Mouse (Mus musculus): ENCODE results near the gene A930033H14Rik. TPM values are rescaled to one million over a fixed set of nuclear protein-coding genes. Genes with fewer than 3 reads are reported as not detected.

The A930033H14Rik gene
- polyA plus RNA-seq, 1 experiment from 2014 or later = 0.87 TPM

DNA sequence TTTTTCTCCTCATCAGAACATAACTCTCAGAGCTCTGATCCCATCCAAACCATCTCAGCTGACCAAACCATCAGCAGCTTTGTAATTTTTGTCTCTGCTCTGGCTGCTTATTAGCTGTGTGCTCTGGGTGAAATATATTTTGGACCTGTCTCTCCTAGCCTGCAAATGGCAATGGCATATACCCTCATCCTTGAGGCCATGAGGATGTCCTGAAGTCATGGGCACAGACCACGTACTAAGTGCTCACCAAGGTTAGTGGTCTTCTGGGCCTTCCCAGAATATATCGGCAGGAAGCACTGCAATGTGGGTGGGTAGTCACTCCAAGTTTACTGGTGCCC lies 6.4 kb upstream of the A930033H14Rik start:
- WGBS (ENCODE audit: missing documents) = 100% methylated on average over 2 of the region's 2 CpGs
- no peak overlapping the region for H3K27ac ChIP-seq
- no peak overlapping the region for H3K4me3 ChIP-seq (ENCODE audit: inconsistent target)

DNA sequence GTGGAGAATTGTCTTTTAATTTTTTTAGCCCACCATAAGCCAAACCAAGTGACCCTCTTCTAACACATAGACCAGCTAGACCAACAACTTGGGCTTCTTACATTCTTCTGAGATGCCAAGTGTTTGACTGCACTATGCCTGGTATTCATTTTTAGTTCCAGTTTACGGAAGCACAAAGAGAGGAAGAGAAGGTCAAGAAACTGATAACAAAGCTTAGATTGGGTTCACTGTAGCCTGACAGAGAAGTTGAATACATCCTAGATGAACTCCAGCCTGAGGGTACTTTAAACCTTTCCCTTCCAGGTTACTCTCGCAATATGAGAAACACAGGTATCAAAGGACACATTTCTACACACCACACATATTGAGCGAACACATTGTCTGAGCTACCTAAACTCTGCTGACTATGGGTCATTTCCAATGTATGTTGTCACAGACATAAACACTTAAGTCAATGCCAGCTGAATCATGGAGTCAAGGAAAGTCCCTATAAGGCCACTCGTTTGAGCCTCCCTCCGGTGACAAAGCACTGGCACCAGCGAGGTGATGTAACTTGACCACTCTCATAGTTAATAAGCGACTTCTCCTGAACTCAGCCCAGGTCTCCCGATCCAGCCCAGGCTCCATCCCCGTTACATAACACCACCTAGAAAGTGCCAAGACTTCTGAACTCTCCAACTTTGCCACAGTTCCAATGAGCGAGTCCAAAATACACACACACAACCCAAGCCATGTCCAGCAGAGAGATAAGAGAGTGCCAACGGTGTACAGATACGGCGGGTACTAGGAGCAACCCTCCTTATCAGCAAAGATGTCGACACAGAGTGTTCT lies 5.8 kb upstream of the A930033H14Rik start:
- 88% methylated on average over 14 of the region's 14 CpGs for WGBS (ENCODE audit: missing documents)
- H3K27ac ChIP-seq = no peak overlapping the region
- no peaks in the 10 kb centered on the region for H3K36me3 ChIP-seq (ENCODE audit: inconsistent target)
- no peak overlapping the region for H3K4me3 ChIP-seq (ENCODE audit: inconsistent target)
- no peaks in the 10 kb centered on the region; the same call in 1 of the 2 replicates for H3K79me2 ChIP-seq (ENCODE audit: inconsistent target)

More for the DNA sequence above, 6.4 kb upstream of the A930033H14Rik start:
- no peaks in the 10 kb centered on the region for H3K79me2 ChIP-seq (ENCODE audit: inconsistent target)
- no peaks in the 10 kb centered on the region for H3K36me3 ChIP-seq (ENCODE audit: inconsistent target)

DNA sequence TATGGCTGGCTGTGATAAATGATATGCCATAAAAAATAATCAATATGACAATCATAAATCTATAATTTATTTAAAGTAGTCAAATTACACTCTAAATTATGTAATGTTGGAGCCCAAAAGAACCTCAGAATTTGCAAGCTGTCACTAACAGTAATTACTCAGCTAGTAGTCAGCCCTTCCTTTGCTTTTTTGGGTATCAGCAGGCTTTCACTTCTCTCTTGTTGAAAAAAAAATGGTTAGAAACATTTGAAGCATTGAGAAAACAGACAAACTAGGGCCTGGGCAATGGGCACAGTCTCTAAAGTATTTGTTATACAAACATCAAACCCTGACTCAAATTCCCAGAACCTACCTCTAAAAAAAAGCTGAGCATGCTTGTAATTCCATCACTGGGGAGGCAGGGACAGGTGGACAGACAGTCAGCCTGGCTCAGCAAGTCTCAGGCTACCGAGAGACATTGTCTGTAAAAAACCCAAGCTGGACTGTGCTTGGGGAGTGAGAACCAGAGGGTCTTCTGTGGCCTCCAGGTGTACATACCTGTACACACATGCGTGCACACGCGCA lies 4.3 kb upstream of the A930033H14Rik start:
- Histone ChIP-seq H3K79me2 (ENCODE audit: inconsistent target) (no peaks in the 10 kb centered on the region; the same call in 1 of the 2 replicates), H3K27ac (peak overlapping the region; percentile 70), H3K36me3 (ENCODE audit: inconsistent target) (no peaks in the 10 kb centered on the region), H3K4me3 (ENCODE audit: inconsistent target) (no peak overlapping the region)
- WGBS (ENCODE audit: missing documents) = 88% methylated on average over 4 of the region's 4 CpGs

DNA sequence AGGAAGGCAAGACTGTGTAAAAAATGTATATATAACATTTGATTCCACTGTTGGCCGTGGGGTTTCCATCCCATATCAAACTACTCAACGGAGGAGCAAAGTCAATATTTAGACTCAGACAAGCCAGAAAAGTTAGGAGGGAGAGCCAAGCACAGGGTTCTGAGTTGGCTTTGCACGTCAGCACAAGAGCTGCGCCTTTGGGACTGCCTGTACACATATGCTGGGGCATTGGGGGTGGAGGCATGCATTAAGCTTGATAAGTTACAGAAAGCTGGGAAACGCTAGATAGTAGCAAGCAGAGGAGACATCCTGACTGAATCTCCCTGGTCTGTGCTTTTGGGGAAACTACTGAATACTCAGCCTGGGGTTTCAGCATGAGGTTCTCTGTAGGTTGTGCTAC lies 1.1 kb upstream of the A930033H14Rik start:
- WGBS (ENCODE audit: missing documents) = 56% methylated on average over 5 of the region's 5 CpGs
- H3K4me3 ChIP-seq (ENCODE audit: inconsistent target) = peak overlapping the region; percentile 64
- H3K27ac ChIP-seq = peak overlapping the region; percentile 64
- H3K79me2 ChIP-seq (ENCODE audit: inconsistent target) = no peaks in the 10 kb centered on the region; the same call in 1 of the 2 replicates
- H3K36me3 ChIP-seq (ENCODE audit: inconsistent target) = no peaks in the 10 kb centered on the region

DNA sequence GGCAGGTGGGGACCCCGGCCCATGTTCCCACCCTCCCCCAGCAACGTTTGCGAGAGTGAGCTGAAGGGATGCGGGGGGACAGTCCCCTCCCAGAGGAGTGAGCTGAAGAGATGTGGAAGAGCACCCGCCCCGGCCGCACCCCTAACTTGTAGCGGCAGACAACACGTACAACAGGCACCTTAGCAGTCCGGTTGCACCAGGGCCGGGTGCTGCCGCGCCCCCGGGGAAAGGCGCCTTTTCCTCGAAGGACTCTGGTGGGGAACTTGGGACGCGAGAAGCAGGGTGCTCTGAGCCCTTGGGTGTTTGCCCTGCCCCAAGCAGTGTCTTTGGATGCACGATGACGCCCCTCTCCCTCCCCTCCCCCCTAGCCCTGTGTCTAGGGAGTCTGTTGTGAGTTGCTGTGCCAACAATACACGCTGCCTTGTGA lies 566 bp upstream of the A930033H14Rik start:
- Histone ChIP-seq H3K27ac (peak overlapping the region; percentile 64), H3K4me3 (ENCODE audit: inconsistent target) (peak overlapping the region; percentile 64), H3K36me3 (ENCODE audit: inconsistent target) (no peaks in the 10 kb centered on the region), H3K79me2 (ENCODE audit: inconsistent target) (no peaks in the 10 kb centered on the region; the same call in 1 of the 2 replicates)
- under 1% methylated on average over 21 of the region's 21 CpGs for WGBS (ENCODE audit: missing documents)

DNA sequence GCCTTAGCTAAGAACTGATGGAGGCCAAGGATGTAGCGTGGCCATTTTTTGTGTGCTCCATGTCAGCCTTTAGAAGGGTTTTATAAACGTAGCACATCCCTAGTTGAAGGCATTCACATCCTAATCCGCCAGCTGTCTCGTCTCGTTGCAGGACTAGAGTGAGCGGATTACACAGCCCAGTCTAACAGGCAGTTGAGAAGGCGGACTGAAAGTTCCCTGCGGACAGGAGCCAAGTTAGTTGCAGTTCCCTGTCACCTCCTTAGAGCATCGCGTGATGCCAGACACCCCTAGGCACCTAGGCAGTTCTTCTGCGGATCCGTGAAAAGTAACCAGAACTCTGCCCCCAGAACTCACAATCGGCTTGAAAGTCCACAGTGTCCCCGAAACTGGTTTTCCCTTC lies 922 bp downstream of the A930033H14Rik start:
- WGBS (ENCODE audit: missing documents) = 1% methylated on average over 14 of the region's 14 CpGs
- Histone ChIP-seq H3K27ac (peak overlapping the region; percentile 94), H3K36me3 (ENCODE audit: inconsistent target) (no peaks in the 10 kb centered on the region), H3K4me3 (ENCODE audit: inconsistent target) (peak overlapping the region; percentile 44), H3K79me2 (ENCODE audit: inconsistent target) (no peaks in the 10 kb centered on the region; the same call in 1 of the 2 replicates)

DNA sequence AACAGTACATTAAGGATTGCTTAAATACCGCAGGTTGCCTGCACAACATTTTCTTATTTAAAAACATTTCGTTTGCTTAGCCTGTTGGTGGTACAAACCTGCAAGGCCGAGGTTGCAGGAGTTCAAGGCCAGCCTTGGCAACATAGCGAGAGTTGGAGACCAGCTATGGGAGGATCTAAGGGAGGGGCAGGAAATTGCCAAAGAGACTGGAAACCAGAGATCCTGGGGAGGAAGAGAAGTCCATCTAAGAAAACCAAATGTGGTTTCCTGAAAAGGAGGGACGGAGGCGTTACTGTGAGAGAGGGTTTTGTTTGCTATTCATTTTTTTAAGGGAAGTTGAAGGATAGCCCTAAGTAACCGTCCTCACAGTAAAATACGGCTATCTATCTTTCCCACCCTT lies 1.3 kb downstream of the A930033H14Rik start:
- peak overlapping the region; percentile 44 for H3K4me3 ChIP-seq (ENCODE audit: inconsistent target)
- WGBS (ENCODE audit: missing documents) = 2% methylated on average over 8 of the region's 8 CpGs
- H3K79me2 ChIP-seq (ENCODE audit: inconsistent target) = no peaks in the 10 kb centered on the region; the same call in 1 of the 2 replicates
- H3K36me3 ChIP-seq (ENCODE audit: inconsistent target) = no peaks in the 10 kb centered on the region
- peak overlapping the region; percentile 94 for H3K27ac ChIP-seq

DNA sequence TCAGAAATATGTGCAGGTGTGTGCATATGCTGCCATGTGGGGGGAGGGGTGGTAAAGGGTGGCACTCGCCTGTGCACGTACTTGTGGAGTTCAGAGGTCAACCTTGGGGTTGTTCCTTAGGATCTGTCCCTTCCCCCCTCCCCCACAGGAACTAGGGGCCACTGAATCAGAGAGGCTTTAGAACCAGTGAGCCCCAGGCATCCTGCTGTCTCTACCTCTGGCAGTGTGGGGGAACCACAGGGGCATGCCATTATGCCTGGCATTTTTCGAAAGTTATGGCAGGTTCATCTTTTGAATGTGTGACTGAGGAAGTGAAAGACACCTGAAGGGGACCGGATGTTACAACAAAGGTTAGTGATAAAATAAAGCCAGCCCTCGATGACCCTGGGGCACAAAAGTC lies 2.2 kb downstream of the A930033H14Rik start:
- WGBS (ENCODE audit: missing documents) = 83% methylated on average over 5 of the region's 5 CpGs
- Histone ChIP-seq H3K79me2 (ENCODE audit: inconsistent target) (no peaks in the 10 kb centered on the region; the same call in 1 of the 2 replicates), H3K4me3 (ENCODE audit: inconsistent target) (no peak overlapping the region), H3K36me3 (ENCODE audit: inconsistent target) (no peaks in the 10 kb centered on the region), H3K27ac (no peak overlapping the region)

DNA sequence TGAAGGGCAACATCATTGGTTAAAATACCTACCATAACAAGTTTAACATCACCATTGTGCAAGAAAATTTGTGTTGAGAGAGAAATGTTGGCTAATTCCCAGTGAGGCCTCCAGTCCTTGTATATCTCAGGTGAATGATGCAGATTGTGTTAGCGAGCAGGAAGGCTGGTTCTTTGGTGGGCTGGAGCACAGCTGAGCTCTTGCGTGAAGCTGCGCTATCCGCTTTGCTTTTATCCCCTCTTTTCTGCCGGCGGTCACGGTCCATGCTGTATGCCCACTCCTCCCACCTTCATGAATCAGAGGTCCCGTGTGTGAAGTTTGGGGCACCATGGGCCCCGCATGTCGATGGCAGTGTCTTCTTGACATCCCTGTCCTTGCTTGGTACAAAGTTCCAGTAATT lies 2.9 kb downstream of the A930033H14Rik start:
- Histone ChIP-seq H3K36me3 (ENCODE audit: inconsistent target) (no peaks in the 10 kb centered on the region), H3K27ac (no peak overlapping the region), H3K4me3 (ENCODE audit: inconsistent target) (no peak overlapping the region), H3K79me2 (ENCODE audit: inconsistent target) (no peaks in the 10 kb centered on the region; the same call in 1 of the 2 replicates)
- WGBS (ENCODE audit: missing documents) = 93% methylated on average over 10 of the region's 10 CpGs

DNA sequence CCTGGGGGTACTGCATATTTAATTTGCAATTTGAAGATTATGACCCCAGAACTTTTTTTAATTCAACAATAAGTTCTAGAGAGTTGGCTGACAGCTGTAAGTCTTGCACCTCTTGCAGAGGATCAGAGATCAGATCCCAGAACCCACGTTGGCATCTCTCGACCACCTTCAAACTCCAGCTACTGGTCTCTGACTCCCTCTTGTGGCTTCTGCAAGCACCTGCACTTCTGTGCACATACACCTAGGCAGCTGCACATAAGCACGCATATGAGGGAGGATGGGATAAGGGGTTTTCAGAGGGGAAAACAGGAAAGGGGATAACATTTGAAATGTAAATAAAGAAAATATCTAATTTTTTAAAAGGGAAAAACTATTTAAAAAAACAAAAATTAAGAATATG lies 4.2 kb downstream of the A930033H14Rik start:
- no peak overlapping the region for H3K4me3 ChIP-seq (ENCODE audit: inconsistent target)
- H3K79me2 ChIP-seq (ENCODE audit: inconsistent target) = no peaks in the 10 kb centered on the region
- H3K36me3 ChIP-seq (ENCODE audit: inconsistent target) = no peaks in the 10 kb centered on the region
- no peak overlapping the region for H3K27ac ChIP-seq
- WGBS (ENCODE audit: missing documents) = 97% methylated on average over 3 of the region's 3 CpGs

DNA sequence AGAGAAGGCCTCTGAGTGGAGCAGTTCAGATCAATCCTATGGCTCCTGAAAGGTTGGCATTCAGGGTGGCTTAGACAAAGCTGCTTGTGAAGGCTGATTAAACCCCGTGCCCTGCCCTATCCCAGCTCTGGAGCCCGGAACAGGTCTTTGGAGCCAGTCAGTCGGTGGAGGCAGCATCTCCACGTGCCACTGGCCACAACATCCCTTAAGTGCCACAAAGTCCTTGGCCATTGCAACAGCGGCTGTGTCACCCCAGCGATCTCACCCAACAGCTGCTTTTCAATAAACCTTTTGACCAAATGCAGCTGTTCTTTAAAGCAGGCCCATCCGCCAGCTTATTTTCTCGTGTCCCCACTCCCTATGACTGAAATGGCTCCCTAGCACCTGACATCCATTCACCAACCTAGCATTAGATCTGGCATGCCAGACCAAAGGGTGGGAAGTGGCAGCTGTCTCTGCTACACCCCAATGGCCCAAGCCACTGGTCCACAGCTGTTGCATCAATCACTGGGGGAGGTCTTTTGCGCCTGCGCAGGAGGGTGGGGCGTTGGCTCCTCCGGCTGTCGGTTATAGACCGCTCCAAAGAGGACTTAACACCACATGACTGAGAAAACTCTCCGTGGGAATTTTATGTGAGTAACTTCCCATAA lies 4.8 kb downstream of the A930033H14Rik start:
- no peaks in the 10 kb centered on the region for H3K36me3 ChIP-seq (ENCODE audit: inconsistent target)
- no peak overlapping the region for H3K4me3 ChIP-seq (ENCODE audit: inconsistent target)
- WGBS (ENCODE audit: missing documents) = 83% methylated on average over 13 of the region's 15 CpGs
- no peak overlapping the region for H3K27ac ChIP-seq
- no peaks in the 10 kb centered on the region for H3K79me2 ChIP-seq (ENCODE audit: inconsistent target)

DNA sequence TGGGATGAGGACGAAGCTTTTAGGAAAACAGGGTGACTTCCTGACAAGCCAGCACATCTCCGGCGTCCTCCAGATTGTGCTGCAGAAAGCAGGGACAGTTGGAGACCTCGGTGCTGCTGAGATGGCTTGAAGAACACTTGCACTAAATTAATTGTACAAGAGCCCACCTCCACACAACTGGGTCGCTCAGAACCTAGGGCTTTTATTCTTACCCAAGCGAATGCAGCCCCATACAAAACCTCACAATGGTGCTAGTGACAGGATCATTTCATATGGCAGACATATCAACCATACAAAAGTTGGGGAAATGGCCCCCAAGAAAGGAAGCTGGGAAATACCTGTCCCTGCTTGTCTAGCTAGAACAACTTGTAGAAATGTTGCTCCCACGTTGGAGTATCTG lies 5.4 kb downstream of the A930033H14Rik start:
- Histone ChIP-seq H3K27ac (no peak overlapping the region), H3K4me3 (ENCODE audit: inconsistent target) (no peak overlapping the region), H3K36me3 (ENCODE audit: inconsistent target) (no peaks in the 10 kb centered on the region), H3K79me2 (ENCODE audit: inconsistent target) (no peaks in the 10 kb centered on the region)
- 92% methylated on average over 7 of the region's 7 CpGs for WGBS (ENCODE audit: missing documents)

DNA sequence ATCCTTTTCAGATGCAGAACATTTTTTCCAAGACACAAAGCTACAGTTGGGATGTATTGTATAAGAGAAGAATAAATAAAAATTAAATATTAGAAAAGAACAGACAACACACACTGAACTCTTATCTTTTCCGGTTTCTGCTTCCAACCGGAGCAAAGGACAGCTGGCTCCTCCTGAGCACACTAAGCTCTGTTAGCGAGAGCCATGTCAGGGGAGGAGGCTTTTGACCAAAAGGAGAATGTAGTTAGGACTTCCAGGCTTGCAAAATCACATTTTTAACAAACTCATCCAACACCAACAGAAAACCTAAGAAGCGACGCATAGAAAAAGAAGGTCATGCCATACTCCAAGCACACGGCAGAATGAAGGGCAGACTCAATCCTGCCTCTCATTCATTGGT lies 6.8 kb downstream of the A930033H14Rik start:
- Histone ChIP-seq H3K79me2 (ENCODE audit: inconsistent target) (no peaks in the 10 kb centered on the region), H3K36me3 (ENCODE audit: inconsistent target) (no peaks in the 10 kb centered on the region), H3K4me3 (ENCODE audit: inconsistent target) (no peak overlapping the region), H3K27ac (no peak overlapping the region)
- 94% methylated on average over 6 of the region's 6 CpGs for WGBS (ENCODE audit: missing documents)

DNA sequence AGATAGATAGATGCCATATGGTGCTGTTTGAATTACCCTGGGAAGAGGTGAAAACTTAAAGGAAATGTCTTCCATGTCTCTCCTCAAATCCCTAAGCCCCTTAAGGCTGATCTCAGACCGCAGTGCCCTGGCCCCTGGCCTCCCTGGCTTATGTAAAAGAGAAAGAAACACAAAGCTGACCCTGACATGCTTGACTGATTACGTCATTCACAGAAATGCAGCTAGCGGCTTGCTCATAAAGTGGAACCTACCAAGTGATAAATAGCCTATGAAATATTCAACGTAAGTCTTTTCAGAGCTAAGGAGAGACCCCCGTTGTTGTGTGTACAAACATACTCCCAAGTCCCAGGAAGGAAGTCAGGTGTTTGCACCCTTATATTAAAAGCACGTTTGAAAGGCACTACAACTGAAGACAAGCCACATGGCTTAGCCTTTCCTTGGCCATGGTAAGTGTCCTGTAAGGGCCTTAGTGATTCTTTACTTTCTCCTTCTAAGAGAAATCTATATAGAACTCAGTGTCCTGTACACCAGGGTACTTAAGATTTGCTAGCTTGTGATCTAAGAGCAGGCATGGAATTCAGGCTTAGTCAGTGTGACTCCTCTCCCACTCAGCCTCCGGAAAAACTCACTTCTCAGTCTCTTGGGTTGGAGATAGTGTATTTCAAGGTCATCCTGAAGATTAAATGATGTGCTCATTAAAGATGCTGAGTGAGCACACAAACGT lies 8.1 kb downstream of the A930033H14Rik start:
- H3K36me3 ChIP-seq (ENCODE audit: inconsistent target) = no peaks in the 10 kb centered on the region
- no peak overlapping the region for H3K4me3 ChIP-seq (ENCODE audit: inconsistent target)
- no peaks in the 10 kb centered on the region for H3K79me2 ChIP-seq (ENCODE audit: inconsistent target)
- no peak overlapping the region for H3K27ac ChIP-seq
- WGBS (ENCODE audit: missing documents) = 49% methylated on average over 8 of the region's 8 CpGs

Measured in macrophage (primary cell).